Mouse (Mus musculus): ENCODE measurements around the gene Gsta3. TPM values are rescaled to one million over a fixed set of nuclear protein-coding genes. Genes with fewer than 3 reads are reported as not detected.
A peak's percentile ranks its signal among the peaks of the same experiment; 100 is the strongest.
"Not testable (repeated sequence)": the region's sequence is repeated elsewhere in the genome, so short reads cannot be mapped to it uniquely, and the experiment has no call there.

The Gsta3 gene
- 10 to 100 TPM; 49.5 to 68.4 TPM for total RNA-seq (2021)
- long read RNA-seq, experiment 1, transcript Gsta3-201 (7 exons, 1,457 nt): major isoform, 5 of 8 reads
- long read RNA-seq, experiment 1, partial matches to known transcripts: 1 of 8 reads
- long read RNA-seq, experiment 1, other reads (novel, unspliced or antisense): 0 of 8 reads
- long read RNA-seq, experiment 2, transcript Gsta3-201 (7 exons, 1,457 nt): major isoform, 7 of 8 reads
- long read RNA-seq, experiment 2, partial matches to known transcripts: 0 of 8 reads
- long read RNA-seq, experiment 2, other reads (novel, unspliced or antisense): 1 of 8 reads

DNA sequence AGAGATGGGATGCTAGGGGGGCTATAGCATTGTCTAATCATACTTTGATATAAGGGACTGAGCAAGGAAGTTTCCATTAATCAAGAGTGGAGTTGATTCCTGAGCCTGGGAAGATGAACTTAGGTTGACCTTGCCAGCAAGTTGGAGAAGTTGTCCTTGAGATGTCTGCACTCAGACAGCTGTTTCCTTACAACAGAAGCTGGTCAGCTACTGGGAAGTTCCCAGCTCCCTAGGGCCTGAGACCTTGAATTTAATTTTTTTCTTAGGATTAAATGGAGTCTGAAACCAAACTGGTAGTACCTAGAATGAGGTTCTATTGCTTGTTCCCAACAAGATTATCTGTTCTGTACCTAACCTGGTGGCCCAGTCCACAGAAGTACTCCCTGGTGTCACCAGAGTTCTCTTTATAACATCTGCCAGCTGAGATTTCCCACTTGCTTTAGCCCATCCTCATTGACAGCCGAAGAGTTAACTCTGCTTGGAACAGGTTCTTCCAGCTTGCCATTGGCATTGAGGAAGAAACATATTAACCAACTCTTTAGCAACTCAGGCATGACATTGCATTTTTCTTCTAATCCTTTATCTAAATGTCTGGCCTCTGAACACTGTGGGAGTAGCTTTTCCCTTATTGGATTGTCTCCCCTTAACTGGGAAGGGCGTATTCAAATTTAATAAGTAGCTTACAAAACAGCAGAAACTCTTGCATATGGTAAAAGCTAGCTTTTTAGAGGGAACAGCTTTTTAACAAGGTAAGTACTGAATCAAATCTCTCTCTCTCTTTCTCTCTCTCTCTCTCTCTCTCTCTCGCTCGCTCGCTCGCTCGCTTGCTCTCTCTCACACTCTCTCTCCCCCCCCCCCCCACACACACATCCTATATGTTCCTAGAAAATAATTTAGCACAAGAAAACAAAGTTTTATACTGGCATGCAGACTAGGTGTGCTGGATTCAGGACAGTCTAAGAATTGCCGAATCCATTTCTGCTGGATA lies at the start of gene Gsta3:
Gsta3 (plus strand) TSS at position 679 of the 988 bp plus-strand sequence.
- no peak for DNase-seq (ENCODE audit: low spot score in 2 of 2)

- DNase-seq (ENCODE audit: low spot score in 2 of 2): no peak
These were observed 34.1 kb upstream of the Gsta3 start for GRCm38 (mm10) chr1:21206241-21206640.

- not testable (repeated sequence) for DNase-seq (ENCODE audit: low spot score in 2 of 2)
These were observed 26.9 kb upstream of the Gsta3 start for GRCm38 (mm10) chr1:21213537-21213936.

- DNase-seq (ENCODE audit: low spot score in 2 of 2): not testable (repeated sequence)
These were observed 26.2 kb upstream of the Gsta3 start for GRCm38 (mm10) chr1:21213991-21214692.

DNA sequence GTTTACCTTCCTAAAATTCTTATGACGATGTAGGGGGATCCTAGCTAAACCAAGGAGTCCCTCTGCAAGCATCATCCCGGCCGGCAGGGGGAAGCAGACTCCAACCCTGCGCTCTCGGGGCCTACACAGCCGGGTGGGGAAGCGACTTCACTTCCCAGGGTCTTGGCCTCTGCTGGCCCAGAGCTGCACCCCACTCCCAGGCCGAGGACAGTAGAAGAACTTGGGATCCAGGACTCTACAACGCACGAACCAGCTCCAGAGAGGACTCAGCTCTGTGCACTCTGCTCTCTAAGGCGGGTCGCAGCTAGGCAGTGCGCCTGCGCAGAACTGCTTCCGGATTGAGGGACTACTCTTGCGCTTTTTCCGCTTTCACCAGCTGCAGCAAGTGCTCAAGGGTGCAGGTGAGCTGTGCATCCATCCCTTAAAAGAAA lies 21.9 kb upstream of the Gsta3 start, which contains the start of gene Tmem14a:
Tmem14a (plus strand) TSS at position 87 of the 431 bp plus-strand sequence.
- DNase-seq (ENCODE audit: low spot score in 2 of 2): peak; percentile 88 to 89

DNA sequence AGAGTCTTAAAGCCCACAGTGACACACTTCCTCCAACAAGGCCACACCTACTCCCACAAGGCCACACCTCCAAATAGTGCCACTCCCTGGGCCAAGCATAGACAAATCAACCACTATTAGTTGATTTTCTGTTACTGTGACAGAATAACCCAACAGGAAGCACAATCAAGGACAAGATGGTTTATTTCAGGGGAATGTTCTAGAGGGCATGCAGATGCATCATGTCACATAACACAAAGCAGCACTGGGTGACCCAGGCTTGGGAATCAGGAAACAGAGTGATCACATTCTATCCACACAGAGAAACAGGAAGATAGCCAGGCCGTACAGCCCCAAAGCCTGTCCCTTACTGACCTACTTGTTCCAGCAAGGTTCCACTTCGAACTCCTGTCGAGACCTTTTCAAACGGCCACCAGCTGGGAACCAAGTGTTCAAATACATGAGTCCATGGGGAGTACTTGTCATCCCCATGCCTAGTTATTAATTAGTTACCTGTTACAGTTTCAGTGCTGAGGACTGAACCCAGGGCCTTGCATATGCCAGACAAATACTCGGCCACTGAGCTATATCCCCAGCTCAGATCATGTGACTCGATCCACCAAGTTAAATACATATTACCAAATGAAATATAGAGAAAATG lies 12.5 kb upstream of the Gsta3 start:
- DNase-seq (ENCODE audit: low spot score in 2 of 2): no peak

- DNase-seq (ENCODE audit: low spot score in 2 of 2): not testable (repeated sequence)
These were observed 11.4 kb upstream of the Gsta3 start for GRCm38 (mm10) chr1:21228740-21229722.

DNA sequence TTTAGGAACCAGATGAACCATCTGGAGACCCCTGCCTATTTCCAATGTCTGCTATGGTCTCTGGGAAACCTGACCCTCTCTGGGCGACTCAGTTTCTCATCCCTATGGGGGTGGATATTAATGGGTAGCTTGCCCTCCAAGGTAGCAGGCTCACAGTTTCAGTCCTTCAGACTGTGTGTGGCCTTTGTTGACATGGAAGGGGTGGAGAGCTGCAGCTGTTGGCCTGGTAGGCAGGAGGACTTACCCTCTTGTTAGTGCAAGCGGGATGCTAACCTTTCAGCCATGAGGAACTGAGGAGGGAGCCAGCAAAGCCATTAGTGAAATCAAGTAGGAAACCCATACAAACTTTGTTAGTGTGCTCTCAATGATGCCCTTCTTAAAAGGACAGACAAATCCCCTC lies 10.0 kb upstream of the Gsta3 start:
- no peak for DNase-seq (ENCODE audit: low spot score in 2 of 2)

- DNase-seq (ENCODE audit: low spot score in 2 of 2): no peak
These were observed 8.5 kb upstream of the Gsta3 start for GRCm38 (mm10) chr1:21231744-21232464.

DNA sequence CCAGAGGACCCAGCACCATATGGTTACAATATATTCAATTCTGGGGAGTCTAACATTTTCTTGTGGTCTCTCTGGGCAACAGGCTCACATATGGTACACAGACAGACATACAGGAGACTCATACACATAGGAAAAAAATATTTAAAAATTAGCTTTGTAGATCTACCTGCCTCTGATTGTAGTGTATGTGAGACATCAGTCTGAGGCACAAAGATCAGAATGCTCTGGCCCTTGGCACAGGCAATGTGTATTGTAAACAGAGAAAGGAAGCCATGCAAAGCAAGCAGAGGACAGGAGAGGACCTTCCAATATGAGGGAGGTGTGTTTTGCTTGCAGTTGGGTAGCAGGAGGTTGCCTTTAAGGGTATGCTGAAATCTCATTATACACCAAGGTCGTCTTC lies 7.9 kb upstream of the Gsta3 start:
- no peak for DNase-seq (ENCODE audit: low spot score in 2 of 2)

DNA sequence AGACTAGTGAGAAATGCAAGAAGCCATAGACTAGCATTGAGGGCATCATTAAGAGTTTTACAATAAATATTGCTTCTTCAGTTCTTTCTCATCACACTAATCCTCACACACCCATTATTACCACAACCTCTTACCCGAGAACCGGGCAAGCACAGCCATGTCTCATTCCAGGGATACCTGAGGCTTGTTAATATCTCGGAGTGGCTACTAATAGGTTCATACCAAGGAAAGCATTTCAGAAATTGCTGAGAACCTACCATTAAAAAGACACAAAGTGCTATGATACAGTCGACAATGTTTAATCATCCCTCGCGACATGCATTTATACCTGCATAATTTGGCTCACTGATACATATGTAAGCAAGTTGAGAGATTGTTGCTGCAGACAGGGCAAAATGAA lies 5.0 kb upstream of the Gsta3 start:
- no peak for DNase-seq (ENCODE audit: low spot score in 2 of 2)

DNA sequence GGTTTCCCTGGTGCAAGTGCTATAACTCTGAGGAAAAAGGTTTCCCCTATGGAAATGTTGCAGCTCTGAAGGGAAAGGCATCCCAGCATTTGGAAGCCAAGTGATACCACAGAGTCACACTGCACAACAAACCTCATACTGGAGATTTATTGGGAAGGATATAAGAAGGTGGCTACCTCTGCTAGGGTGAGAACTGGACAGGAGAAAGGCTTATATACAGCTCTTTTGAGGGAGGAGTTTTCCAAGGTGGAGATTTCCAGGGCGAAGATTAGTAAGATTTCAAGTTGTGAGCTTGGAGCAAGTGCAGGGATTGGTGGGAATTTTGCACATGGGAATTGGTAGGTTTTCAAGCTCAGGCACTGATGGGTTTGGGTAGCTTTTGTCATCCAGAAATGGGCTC lies 707 bp downstream of the Gsta3 start:
- DNase-seq (ENCODE audit: low spot score in 2 of 2): no peak

- no peak for DNase-seq (ENCODE audit: low spot score in 2 of 2)
These were observed 4.0 kb downstream of the Gsta3 start for GRCm38 (mm10) chr1:21244290-21244960.

- no peak for DNase-seq (ENCODE audit: low spot score in 2 of 2)
These were observed 5.7 kb downstream of the Gsta3 start for GRCm38 (mm10) chr1:21246136-21246535.

DNA sequence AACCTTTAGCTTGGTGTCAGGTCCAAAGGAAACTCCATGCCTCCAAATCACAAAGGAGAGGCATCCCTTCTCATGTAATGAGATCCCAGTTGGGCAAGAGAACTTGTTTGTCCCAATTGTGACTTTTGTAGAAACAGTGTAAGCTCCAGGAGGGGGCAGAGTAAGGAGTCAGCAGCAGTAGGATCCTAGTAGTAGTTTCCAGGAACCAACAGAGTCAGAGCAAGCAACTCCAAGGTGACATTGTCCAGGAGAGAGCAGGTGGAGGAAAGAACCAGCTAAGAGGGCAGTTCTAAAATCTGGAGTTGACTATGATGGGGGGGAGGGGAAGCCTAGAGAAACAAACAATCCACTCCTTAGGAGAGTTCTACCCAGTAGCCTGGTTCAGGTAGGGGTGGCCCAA lies 7.5 kb downstream of the Gsta3 start:
- no peak for DNase-seq (ENCODE audit: low spot score in 2 of 2)

- DNase-seq (ENCODE audit: low spot score in 2 of 2): no peak
These were observed 8.4 kb downstream of the Gsta3 start for GRCm38 (mm10) chr1:21248560-21249390.

DNA sequence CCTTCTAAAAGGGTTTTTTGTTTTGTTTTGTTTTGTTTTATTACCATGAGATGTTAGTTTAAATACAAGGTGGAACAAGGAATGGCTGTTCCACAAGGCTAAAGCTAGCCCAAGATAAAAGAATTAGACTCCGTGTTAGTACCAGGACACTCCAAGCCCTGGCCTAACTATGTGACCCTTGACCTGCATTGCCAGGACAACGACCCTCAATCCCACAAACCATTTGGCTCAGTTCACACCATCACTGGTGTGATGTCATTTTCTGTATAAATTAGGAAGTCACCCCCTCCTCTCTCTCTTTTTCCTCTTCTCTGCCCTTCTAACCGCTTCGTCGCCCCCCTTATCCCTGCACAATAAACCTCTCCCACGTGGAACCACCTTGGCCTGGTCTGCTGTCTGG lies 11.3 kb downstream of the Gsta3 start:
- no peak for DNase-seq (ENCODE audit: low spot score in 2 of 2)
